Mouse (Mus musculus): ENCODE measurements around the gene Gm49630. TPM values are rescaled to one million over a fixed set of nuclear protein-coding genes. Genes with fewer than 3 reads are reported as not detected.
A peak's percentile ranks its signal among the peaks of the same experiment; 100 is the strongest.
"Not testable (repeated sequence)": the region's sequence is repeated elsewhere in the genome, so short reads cannot be mapped to it uniquely, and the experiment has no call there.

Gene Gm49630
- total RNA-seq, 2 experiments from 2014 or later: not detected

DNA sequence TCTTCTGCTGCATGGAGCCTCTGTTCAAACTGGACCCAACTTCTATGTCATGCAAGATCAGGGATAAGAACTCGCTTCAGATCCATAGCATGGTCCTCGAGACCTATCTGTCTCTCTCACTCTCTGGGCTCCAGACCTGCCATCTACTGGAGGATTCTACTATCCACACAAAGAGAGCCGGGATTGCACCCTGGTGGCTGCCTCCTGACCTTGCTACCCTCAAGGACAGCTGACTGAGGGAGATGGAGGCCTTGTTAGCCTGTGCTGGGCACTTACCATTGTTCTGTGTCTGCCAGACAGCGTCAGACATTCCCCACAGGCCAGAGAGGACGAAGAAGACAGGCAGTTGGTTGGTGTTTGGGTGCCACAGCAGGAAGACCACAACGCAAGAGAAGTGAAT, 2.4 kb downstream of the Gm49630 start:
- ATAC-seq (ENCODE audit: poor library complexity, severe bottlenecking): not testable (repeated sequence)

DNA sequence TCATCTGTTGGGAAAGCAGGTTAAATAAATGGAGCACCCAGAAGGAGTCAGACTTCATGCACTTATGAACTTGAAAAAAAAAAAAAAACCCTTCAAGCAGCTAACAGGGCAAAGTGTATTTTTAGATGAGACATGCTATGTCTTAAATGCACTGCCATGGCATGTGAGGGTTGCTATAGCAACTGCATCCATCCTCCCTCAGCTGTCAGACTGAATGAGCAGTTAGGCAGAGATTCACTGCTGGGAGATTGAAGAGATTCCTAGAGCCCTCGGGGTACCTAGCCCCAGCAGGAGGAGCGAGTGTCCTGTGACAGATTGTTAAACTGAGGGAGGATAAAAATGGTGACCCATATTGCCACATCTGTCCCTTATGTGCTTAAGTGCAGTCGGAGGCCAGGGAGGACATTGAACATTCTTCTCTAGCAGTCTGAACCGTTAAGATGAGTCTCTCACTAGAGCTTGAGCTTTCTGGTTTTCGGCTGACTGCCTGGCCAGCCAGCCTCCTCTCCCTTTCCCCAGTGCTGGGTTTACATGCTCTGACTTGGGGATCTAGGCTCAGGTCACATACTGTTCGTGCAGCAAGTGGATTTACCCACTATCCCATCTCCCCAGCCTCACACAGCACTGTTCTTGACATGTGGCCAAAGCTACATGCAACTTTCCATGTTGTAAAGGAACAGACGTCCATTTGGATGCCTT, 5.0 kb downstream of the Gm49630 start:
- not testable (repeated sequence) for ATAC-seq (ENCODE audit: poor library complexity, severe bottlenecking)

GRCm38 (mm10) chr17:7366265-7366664, 5.5 kb downstream of the Gm49630 start:
- not testable (repeated sequence) for ATAC-seq (ENCODE audit: poor library complexity, severe bottlenecking)

- ATAC-seq (ENCODE audit: poor library complexity, severe bottlenecking): not testable (repeated sequence)
Observed at GRCm38 (mm10) chr17:7365615-7366014, 6.2 kb downstream of the Gm49630 start.

DNA sequence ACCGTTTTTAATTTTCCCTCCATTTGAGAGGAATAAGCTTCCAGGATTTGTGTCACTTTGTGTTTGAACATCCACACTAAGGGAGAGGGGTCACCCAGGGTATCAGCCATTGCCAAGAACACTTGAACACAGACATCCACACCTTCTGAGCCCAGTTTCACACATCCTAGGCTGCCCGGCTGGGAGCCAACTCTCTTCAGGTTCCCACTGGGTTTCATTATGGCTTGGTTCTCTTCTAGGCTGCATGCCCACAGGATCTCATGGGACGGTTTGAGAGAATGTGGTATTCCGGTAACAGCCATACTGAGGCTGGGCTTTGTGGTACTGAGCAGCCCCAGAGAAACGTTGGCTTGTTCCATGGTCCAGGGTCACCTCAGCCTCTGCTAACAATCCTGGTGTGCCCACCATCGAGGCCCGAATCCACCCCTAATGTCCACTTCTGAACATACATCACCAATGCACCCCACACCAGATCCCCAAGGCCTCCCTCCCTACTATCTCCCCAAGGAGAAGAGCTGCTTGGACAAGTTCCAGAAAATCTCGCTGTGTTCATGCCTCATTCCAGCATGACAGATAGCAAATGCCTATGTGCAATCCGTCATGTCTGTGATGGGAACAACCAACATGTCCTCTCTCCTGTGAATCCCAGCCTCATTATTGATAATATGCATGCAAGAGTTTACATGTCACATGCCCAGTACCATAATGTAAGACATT, 10.9 kb downstream of the Gm49630 start:
- not testable (repeated sequence) for ATAC-seq (ENCODE audit: poor library complexity, severe bottlenecking)

DNA sequence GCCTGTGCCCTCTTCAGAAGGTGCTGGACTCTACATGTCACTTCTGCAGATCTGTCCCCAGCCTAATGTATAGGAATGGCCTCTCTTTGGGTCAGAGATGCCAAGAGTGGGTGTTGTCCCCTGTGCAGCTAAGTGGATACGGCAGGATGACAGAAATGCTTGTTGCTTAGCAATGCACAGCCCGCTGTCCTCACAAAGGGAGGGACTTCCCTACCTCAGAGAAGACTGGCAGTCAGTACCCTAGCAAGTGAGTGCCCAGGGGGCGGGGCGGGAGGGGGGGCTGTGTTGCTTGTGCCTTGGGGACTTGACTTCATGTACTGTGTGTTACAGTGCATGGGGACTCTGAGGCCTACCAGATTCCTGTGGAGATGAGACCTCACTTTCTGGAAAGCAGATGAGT, 12.0 kb downstream of the Gm49630 start:
- not testable (repeated sequence) for ATAC-seq (ENCODE audit: poor library complexity, severe bottlenecking)

DNA sequence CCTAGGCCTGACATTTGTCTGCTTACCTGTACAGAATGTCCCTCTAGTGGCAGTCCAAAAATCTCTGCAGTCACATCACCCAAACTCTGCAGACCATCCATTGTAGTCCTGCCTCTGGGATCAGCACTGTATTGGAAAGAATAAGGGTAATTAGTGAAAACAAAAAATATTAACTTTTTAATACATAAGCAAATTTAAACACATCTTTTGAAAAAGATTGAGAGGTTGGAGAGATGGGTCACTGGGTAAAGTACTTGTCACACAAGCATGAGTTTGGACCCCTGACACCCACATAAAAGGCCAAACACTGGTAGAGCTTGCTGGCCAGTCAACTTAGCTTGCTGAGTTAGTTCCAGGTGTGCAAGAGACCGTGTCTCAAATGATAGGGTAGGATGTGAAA, 19.2 kb downstream of the Gm49630 start, which contains the start of gene Ttll2:
Ttll2 (minus strand) TSS at position 101 of the 400 bp plus-strand sequence.
- not testable (repeated sequence) for ATAC-seq (ENCODE audit: poor library complexity, severe bottlenecking)

GRCm38 (mm10) chr17:7348765-7349164, 23.0 kb downstream of the Gm49630 start:
- ATAC-seq (ENCODE audit: poor library complexity, severe bottlenecking): not testable (repeated sequence)

DNA sequence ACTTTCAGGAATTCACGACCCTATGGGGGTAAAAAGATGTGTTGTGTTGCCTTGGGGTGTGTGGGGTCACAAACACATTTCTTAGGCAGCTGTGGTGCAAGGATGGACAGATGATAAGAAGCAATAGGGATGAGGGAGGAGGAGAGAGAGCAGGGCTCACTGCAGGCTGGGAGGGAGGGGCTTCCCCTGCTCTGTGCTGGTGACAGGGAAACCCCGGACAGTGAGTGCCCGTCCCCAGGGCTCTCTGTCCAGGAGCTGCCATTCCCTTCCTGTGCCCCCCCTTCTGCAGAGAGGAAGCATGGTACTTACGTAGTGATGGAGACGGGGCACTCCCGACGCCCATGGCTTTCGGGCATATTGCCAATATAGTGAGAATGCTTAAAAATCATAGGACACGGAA, 34.4 kb downstream of the Gm49630 start:
- not testable (repeated sequence) for ATAC-seq (ENCODE audit: poor library complexity, severe bottlenecking)

DNA sequence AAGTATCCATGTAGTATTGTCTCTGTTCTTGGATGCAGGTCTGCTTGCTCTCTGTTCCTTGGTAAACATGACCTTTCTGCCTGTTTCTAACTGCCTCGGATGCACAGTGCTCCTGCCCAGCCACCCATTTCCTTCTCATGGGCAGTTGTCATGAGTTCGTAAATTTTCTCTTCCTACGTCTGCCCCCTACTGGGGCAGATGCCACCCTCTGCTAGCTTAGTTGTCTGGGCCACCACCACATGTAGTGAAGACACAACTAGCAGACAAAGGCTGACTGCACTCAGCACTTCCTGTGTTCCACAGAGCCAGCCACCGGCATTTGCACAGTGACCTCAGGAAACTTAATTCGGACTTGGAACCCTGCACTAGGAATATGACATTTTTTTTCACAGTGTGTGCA, 39.0 kb downstream of the Gm49630 start:
- peak; percentile 52 for ATAC-seq (ENCODE audit: poor library complexity, severe bottlenecking)

DNA sequence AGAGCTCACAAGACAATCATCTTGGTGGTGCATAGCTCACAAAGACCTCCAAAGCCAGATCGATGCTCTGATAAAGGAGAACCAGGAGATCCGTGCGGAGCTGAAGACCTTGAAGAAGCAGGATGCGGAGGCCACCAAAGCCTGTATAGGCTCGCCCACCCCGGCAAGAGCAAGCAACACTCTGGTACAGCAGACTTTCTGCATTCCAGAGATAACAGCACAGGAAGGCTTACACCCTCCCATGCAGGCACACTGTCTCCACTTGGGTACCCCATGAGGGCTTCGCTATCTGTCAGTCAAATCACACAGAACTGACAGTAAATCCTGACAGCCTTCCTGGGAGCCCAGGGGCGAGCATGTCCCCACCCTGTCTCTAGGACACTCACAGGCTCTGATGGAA, 45.4 kb downstream of the Gm49630 start:
- ATAC-seq (ENCODE audit: poor library complexity, severe bottlenecking): not testable (repeated sequence)

- not testable (repeated sequence) for ATAC-seq (ENCODE audit: poor library complexity, severe bottlenecking)
Observed at GRCm38 (mm10) chr17:7324346-7324745, 47.4 kb downstream of the Gm49630 start, which contains the start of gene Tcp10a. Gene Tcp10a, plus strand, starts transcription at chr17:7324646.

DNA sequence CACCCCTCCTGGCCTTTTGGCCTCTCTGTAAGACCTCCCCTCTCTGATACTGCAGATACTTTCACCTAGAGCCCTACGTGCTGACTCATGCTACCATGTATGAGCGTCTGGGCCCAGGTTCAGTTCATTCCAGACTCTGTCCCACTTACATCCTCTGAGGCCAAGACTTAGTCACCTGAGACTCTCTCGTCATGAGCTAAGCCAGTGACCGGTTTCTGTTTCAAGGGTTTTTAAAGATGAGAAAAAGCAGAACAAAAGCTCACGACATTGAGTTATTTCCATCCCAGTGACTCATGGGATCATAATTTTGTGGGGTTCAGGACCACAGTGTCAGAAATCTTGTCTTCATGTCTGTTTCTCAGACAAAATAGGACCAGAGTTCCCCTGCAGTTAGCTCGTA, 52.0 kb downstream of the Gm49630 start:
- ATAC-seq (ENCODE audit: poor library complexity, severe bottlenecking): not testable (repeated sequence)

DNA sequence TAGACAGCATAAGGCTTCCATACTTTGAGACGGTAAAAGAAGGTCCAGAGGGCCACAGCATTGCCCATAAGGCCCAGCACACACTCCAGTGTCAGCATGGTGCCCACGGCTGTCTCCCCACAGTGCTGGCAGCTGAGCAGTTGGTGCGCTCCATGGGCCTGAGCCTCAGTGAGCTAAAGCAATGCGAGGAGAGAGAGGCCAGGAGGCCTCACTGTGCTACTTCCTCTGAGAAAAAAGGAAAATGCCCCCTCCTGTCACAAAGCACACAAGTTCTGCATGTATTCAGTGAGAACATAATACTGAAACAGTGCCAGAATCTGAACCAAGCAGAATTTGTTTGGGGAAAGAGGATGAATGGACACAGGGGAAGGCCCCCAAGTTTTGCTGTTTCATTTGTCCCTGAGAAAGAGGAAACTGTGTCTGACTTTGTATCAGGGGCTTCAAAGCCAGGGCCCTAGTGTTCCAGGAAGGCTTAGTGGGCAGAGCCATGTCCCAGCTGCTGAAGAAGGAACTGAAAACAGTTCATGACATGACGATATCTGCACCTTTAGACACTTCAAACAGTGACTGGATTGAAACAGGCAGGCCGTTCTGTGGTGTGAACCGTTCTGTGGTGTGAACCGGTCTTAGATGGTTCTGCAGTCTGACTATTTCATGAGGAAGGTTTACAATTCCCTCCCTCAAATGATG, 55.9 kb downstream of the Gm49630 start:
- ATAC-seq (ENCODE audit: poor library complexity, severe bottlenecking): peak; percentile 81

- ATAC-seq (ENCODE audit: poor library complexity, severe bottlenecking): peak; percentile 90
Observed at GRCm38 (mm10) chr17:7306278-7307196, 65.2 kb downstream of the Gm49630 start.

Other genes with a start within 250 kb of the Gm49630 start
- gene Rps6ka2, start 201.9 kb downstream of the Gm49630 start, total RNA-seq (2015): 5.6 and 6.7 TPM in 2 replicates
- gene Rps6ka2, start 201.9 kb downstream of the Gm49630 start, total RNA-seq (2017): 5.5 and 6.5 TPM in 2 replicates
- gene Tcp10a, start 47.3 kb downstream of the Gm49630 start, total RNA-seq (2015): not detected in 2 replicates
- gene Tcp10a, start 47.3 kb downstream of the Gm49630 start, total RNA-seq (2017): not detected in 2 replicates
- gene Ttll2, start 19.3 kb downstream of the Gm49630 start, total RNA-seq (2015): not detected in 2 replicates
- gene Ttll2, start 19.3 kb downstream of the Gm49630 start, total RNA-seq (2017): not detected in 2 replicates
- 0.46 TPM in 1 of 2 replicates, not detected in the other for gene Unc93a2, start 13.5 kb upstream of the Gm49630 start, total RNA-seq (2015)
- not detected in 2 replicates for gene Unc93a2, start 13.5 kb upstream of the Gm49630 start, total RNA-seq (2017)

Data from megakaryocyte, adult 5-6 weeks (primary cell).